Mouse (Mus musculus) mouse trophoblast stem cell (cell line): Measurements from ENCODE around the gene A630095E13Rik.
"Not testable (repeated sequence)": the region's sequence is repeated elsewhere in the genome, so short reads cannot be mapped to it uniquely, and the experiment has no call there.

Source experiments
- in situ Hi-C, 2 experiments: fragments of 300-500 bp; cut with MseI, MboI; formaldehyde crosslinking; loops; 2 replicates in 1 of 2; 3 replicates in 1 of 2; pipeline ENCODE4 v1.15.1; 2025

A630095E13Rik gene

GRCm38 (mm10) chr9:36643276-36643675 lies at the start of gene A630095E13Rik:
A630095E13Rik (minus strand) TSS chr9:36643376.
- in situ Hi-C loops: not testable (repeated sequence)

GRCm38 (mm10) chr9:36692920-36693319 lies 49.7 kb upstream of the A630095E13Rik start, which contains the start of gene Acrv1:
Acrv1 (plus strand) TSS chr9:36693220.
- in situ Hi-C loops: no loop called here

- in situ Hi-C loops: loop anchor here (5.0 to 10.0 kb wide), 2 partner anchors 250 to 253 kb away; partner anchors contain the start of gene Gm7257 (in 1 of the 2)
Observed at GRCm38 (mm10) chr9:36687329-36687728, 44.2 kb upstream of the A630095E13Rik start.

- in situ Hi-C loops: loop anchor here in 1 of 2 experiments (10.0 kb wide), 1 partner anchor 247 kb away; the partner anchor contains the start of gene Gm7257
Observed at GRCm38 (mm10) chr9:36681424-36681823, 38.2 kb upstream of the A630095E13Rik start.
